Mouse (Mus musculus) kidney, embryonic 14.5 days (tissue): ENCODE measurements around the gene Megf11. TPM values are rescaled to one million over a fixed set of nuclear protein-coding genes. Genes with fewer than 3 reads are reported as not detected.
A peak's percentile ranks its signal among the peaks of the same experiment; 100 is the strongest.
"Not testable (repeated sequence)": the region's sequence is repeated elsewhere in the genome, so short reads cannot be mapped to it uniquely, and the experiment has no call there.

Source experiments
- ATAC-seq: fragments of 200-750 bp; cut with Nextera tagmentation; 2 replicates; pipeline ENCODE4 v1.8.0; 2017; ENCODE audit warnings: moderate number of reproducible peaks, mild to moderate bottlenecking, moderate TSS enrichment, moderate library complexity; ENCODE audit not compliant: low FRiP score, low TSS enrichment
- H3K27ac ChIP-seq: fragments of 300-500 bp; sonication (generic); 2 replicates; pipeline ENCODE4 v1.5.1; 2014; ENCODE audit warnings: low read depth, mild to moderate bottlenecking, low read length, moderate library complexity, mixed read lengths
- H3K27me3 ChIP-seq: fragments of 300-500 bp; sonication (generic); 2 replicates; pipeline ENCODE4 v1.6.1; 2014; ENCODE audit warnings: mild to moderate bottlenecking, low read length; ENCODE audit not compliant: control insufficient read depth, insufficient read depth
- H3K36me3 ChIP-seq: fragments of 300-500 bp; sonication (generic); 2 replicates; pipeline ENCODE4 v1.6.1; 2014; ENCODE audit warnings: low read length, mixed read lengths; ENCODE audit not compliant: control insufficient read depth, insufficient read depth
- H3K4me1 ChIP-seq: fragments of 300-500 bp; sonication (generic); 2 replicates; pipeline ENCODE4 v1.6.1; 2014; ENCODE audit warnings: low read length, mixed read lengths; ENCODE audit not compliant: control insufficient read depth, insufficient read depth
- H3K4me2 ChIP-seq: fragments of 300-500 bp; sonication (generic); replicated peaks from 2 replicates; pipeline ENCODE4 v1.6.1; 2014; ENCODE audit warnings: low read depth, mild to moderate bottlenecking, low read length
- H3K4me3 ChIP-seq: fragments of 300-500 bp; sonication (generic); 2 replicates; pipeline ENCODE4 v1.5.1; 2014; ENCODE audit warnings: mild to moderate bottlenecking, low read length
- H3K9ac ChIP-seq: fragments of 300-500 bp; sonication (generic); 2 replicates; pipeline ENCODE4 v1.6.1; 2014; ENCODE audit warnings: low read depth, mild to moderate bottlenecking, low read length, moderate library complexity
- H3K9me3 ChIP-seq: fragments of 300-500 bp; sonication (generic); 2 replicates; pipeline ENCODE4 v1.6.1; 2016; ENCODE audit warnings: low read length; ENCODE audit not compliant: control insufficient read depth
- WGBS: fragments of 180-500 bp; shearing (Covaris S2); extraction: QIAGEN DNeasy Blood & Tissue Kit; methylation state at CpG from one replicate; pipeline ENCODE4 v1.1.7; 2014; 5-methylcytosine and 5-hydroxymethylcytosine counted together
- polyA plus RNA-seq: library from polyadenylated mRNA; unstranded; fragments of >200 nt; fragmentation: Nextera tagmentation; extraction: Ambion mirVana; gene quantifications from 2 replicates; pipeline ENCODE4 v1.2.1, GENCODE M21; 2014

The Megf11 gene
- polyA plus RNA-seq, 1 experiment from 2014 or later = 3.7 TPM

DNA sequence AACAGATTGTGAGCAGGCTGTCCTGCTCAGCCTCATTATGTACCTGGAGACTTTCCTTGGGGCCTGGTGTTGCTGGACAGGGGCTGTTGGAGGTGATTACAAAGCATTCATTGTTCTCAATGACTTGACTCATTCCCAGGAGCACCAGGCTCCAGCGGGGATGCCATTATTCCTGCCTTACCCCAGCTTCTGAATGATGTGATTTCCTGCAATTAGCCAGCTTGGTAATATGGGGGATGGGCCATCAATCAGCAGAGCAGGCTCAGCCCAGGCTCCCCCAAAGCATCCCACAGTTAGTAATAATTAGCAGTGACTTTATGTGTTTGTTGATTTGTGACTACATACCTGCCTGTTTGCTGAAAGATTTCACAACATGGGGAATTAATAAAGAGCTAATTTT is 279.2 kb downstream of the Megf11 start:
- peaks cover 7% of the 10 kb centered on the region; the same call in 1 of the 2 replicates for H3K27me3 ChIP-seq
- WGBS = 0% methylated on average over 1 of the region's 1 CpGs
- ATAC-seq = no peak
- H3K9me3 ChIP-seq = no peaks in the 10 kb centered on the region
- no peaks in the 10 kb centered on the region for H3K36me3 ChIP-seq
- H3K4me1 ChIP-seq = peaks cover 6% of the 10 kb centered on the region; the same call in 1 of the 2 replicates
- H3K9ac ChIP-seq = no peak overlapping the region
- no peak overlapping the region for H3K4me3 ChIP-seq
- H3K27ac ChIP-seq = no peak overlapping the region
- H3K4me2 ChIP-seq = no peak overlapping the region

DNA sequence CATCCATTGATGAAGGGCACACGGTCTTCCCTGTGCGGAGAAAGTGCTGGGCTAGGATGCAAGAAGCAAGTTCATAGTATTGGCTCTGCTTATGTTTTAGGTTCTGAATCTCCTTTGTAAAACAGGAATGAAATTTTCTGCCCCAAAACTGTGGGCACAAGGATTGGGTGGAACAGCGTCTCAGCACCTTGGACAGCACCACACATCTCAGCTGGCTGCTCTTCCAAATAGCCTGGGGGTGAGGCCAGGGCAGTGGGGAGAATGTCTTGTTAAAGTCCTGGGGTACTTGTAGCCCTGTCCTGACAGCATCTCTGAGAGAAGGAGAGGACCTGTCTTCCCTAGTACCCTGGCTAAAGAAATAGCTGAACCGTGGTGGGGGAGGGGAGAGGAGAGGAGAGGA is 281.1 kb downstream of the Megf11 start:
- ATAC-seq = no peak
- H3K4me2 ChIP-seq = no peak overlapping the region
- no peaks in the 10 kb centered on the region for H3K9me3 ChIP-seq
- H3K36me3 ChIP-seq = no peaks in the 10 kb centered on the region
- H3K9ac ChIP-seq = no peak overlapping the region
- no peak overlapping the region for H3K4me3 ChIP-seq
- no peaks in the 10 kb centered on the region for H3K4me1 ChIP-seq
- no peak overlapping the region for H3K27ac ChIP-seq
- WGBS = 29% methylated on average over 4 of the region's 4 CpGs
- peaks cover 7% of the 10 kb centered on the region for H3K27me3 ChIP-seq

DNA sequence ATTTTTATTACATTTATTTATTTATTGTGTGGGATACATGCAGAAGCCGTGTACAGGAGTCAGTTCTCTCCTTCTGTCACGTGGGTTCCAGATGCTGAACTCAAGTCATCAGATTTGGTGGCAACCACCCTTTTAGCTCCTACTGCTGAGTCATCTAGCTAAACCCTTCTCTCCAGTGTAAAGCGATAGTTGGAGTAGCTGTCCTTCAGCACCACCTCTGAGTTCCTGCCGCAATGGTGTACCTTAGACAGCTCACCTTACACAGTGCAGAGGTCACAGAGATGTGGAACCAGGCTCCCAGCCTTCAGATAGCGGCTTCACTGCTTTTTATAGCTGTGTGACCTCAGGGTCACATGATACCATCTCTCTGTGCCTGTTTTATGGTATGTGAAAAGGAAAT is 282.1 kb downstream of the Megf11 start:
- 4% methylated on average over 5 of the region's 5 CpGs for WGBS
- Histone ChIP-seq H3K4me3 (no peak overlapping the region), H3K27me3 (peaks cover 7% of the 10 kb centered on the region), H3K4me2 (no peak overlapping the region), H3K9ac (no peak overlapping the region), H3K9me3 (no peaks in the 10 kb centered on the region), H3K4me1 (no peaks in the 10 kb centered on the region), H3K27ac (no peak overlapping the region), H3K36me3 (no peaks in the 10 kb centered on the region)
- 0 out of 2 replicates have a peak, but pooled peaks have one; percentile 42 for ATAC-seq

DNA sequence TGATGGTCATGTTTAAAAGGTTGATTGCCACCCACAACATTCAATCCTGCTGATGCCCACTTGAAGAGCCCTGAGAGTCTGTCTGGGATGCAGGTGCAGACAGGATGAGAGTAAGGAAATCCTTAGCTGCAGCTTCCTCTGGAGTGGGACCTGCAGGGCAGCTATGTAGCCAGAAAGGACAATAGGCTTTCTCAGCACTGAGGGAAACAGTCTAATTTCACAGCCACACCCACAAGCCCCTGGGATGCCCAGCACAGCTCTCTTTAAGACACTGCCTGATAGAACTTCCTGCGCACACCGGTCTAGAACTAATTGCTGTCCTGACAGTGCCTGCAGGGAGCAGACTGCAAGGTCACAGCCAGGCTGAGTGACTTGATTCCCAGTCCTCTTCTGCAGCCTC is 282.6 kb downstream of the Megf11 start:
- no peak for ATAC-seq
- H3K4me1 ChIP-seq = no peaks in the 10 kb centered on the region
- 72% methylated on average over 2 of the region's 2 CpGs for WGBS

DNA sequence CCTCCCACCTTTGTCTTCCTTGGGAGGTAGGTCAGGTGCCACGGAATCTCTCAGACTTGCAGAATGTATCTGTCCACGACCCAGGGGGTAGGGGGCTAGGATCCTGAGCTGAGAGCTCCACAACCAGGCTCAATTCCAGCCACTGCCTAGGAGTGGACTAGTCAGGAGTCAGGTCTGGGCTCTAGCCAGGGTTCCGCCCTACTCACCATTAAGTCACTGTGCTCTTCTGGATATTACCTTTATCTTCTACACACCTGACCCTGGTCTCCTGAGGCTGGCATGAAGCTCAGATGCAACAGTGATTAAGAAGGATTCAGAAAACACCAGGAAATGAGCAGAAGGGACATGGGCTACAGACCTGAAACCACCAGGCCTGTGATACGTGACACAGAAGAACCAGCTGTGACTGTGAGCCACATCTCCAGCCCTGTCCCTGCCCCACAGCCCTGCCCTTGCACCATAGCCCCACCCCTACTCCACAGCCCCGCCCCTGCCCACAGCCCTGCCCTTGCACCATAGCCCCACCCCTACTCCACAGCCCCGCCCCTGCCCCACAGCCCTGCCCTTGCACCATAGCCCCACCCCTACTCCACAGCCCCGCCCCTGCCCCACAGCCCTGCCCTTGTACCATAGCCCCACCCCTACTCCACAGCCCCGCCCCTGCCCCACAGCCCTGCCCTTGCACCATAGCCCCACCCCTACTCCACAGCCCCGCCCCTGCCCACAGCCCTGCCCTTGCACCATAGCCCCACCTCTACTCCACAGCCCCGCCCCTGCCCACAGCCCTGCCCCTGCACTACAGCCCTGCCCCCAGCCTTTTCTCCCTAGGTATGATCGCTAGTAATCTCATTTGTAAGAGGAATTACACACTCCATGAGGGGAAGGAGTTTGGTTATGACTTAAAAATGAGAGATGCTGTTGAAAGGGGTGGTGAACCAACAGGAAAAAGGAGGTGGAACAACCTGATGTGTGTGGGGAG is 286.2 kb downstream of the Megf11 start:
- not testable (repeated sequence) for H3K4me3 ChIP-seq, H3K9me3 ChIP-seq, H3K4me1 ChIP-seq, ATAC-seq, H3K9ac ChIP-seq, H3K4me2 ChIP-seq, H3K27ac ChIP-seq, H3K27me3 ChIP-seq, H3K36me3 ChIP-seq
- WGBS = 36% methylated on average over 9 of the region's 11 CpGs

More for the DNA sequence above, 282.6 kb downstream of the Megf11 start:
- Histone ChIP-seq H3K4me3 (no peak overlapping the region), H3K9me3 (no peaks in the 10 kb centered on the region), H3K27me3 (peaks cover 7% of the 10 kb centered on the region), H3K9ac (no peak overlapping the region), H3K4me2 (no peak overlapping the region), H3K36me3 (no peaks in the 10 kb centered on the region), H3K27ac (no peak overlapping the region)

DNA sequence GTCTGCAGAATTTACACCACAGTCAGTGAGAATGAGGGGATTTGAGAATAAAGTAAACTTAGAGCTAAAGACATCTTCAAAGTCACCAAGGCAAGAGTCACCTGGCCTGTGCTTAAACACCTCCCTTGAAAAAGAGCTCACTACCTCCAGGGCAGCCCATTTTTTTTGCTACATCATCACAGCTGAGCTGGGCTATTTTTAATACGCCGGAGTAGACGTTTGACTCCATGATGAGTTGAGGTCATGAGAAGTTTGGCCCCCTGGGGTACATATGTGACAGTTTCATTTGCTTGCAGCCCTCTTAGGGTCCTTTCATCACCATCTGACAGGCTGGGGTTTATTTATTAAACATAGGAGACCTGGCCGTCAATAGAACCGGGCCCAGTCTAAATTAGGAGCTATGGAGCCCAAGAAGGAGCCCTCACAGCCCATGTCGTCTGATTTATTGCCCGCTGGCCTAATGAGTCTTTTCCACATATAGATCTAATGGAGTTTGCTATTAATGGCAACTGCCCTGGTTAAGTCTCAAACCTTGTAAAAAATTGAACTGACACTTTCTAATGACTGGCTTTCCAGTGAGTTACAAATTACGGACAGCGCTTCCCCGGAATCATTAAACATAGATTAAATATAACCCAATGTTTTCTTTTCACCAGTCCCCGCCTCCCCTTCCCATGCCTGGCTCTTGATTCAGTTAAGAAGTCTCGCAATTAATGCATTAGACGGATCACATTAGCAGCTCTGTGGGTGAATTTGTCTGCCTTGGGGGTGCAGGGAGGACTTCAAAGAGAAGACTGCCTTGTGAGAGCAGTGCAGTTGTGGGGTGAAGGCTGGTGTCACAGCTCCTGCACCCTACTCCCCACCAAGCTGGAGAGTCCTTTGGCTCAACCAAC is 301.9 kb downstream of the Megf11 start:
- Histone ChIP-seq H3K4me1 (peaks cover 7% of the 10 kb centered on the region; the same call in 1 of the 2 replicates), H3K4me3 (no peak overlapping the region), H3K9me3 (no peaks in the 10 kb centered on the region), H3K36me3 (no peaks in the 10 kb centered on the region), H3K27ac (no peak overlapping the region), H3K9ac (no peak overlapping the region), H3K4me2 (no peak overlapping the region), H3K27me3 (no peaks in the 10 kb centered on the region)
- peak; percentile 20; the same call in 1 of the 2 replicates for ATAC-seq
- WGBS = 36% methylated on average over 13 of the region's 13 CpGs

DNA sequence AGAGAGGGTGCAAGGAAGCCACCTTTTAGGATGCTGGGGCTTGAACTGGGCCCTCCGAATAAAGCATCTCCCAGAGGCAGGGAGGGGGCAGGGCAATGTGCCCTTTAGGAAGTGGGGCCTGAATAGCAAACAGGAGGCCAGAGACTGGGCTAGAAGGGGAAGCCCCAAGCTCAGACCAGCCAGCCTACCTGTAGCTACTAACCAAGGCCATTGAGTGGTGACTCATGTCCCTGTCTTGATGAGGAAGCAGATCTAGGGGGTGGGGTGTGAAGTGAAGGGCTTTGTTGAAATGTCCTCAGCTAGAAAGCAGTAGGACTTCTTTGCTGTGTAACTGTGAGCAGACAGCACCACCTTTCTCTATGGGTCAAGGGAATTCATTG is 302.6 kb downstream of the Megf11 start:
- Histone ChIP-seq H3K4me2 (no peak overlapping the region), H3K36me3 (no peaks in the 10 kb centered on the region), H3K4me3 (no peak overlapping the region), H3K4me1 (peaks cover 7% of the 10 kb centered on the region; the same call in 1 of the 2 replicates), H3K9ac (no peak overlapping the region), H3K27me3 (no peaks in the 10 kb centered on the region), H3K9me3 (no peaks in the 10 kb centered on the region), H3K27ac (no peak overlapping the region)
- WGBS = 38% methylated on average over 1 of the region's 1 CpGs
- ATAC-seq = no peak

DNA sequence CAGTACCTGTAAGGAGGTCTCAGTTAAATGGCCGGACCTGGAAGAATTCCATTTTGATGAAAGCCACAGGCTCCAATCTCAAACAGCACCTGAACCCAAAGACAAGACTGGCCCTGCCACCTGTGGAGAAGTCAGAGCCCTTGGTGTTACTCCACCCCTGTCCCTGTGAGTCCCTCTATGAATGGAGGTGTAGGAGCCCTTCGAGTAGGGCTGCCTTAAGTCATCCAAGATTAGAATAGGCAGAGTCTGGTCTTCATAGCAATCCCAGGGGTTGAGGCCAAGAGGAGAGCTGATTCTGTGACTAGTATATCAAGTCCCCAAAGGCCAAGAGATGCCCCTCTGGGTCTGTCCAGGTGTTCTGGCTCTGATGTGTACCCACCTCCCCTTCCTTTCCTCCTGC is 305.3 kb downstream of the Megf11 start:
- Histone ChIP-seq H3K4me2 (no peak overlapping the region), H3K4me1 (peaks cover 7% of the 10 kb centered on the region; the same call in 1 of the 2 replicates), H3K9ac (no peak overlapping the region), H3K9me3 (no peaks in the 10 kb centered on the region), H3K27ac (no peak overlapping the region), H3K36me3 (peaks cover 6% of the 10 kb centered on the region; the same call in 1 of the 2 replicates), H3K27me3 (no peaks in the 10 kb centered on the region), H3K4me3 (no peak overlapping the region)
- 75% methylated on average over 2 of the region's 2 CpGs for WGBS
- ATAC-seq = no peak
